Mouse (Mus musculus) liver, embryonic 11.5 days (tissue): ENCODE results near the gene Mamdc4. TPM values are rescaled to one million over a fixed set of nuclear protein-coding genes. Genes with fewer than 3 reads are reported as not detected.

ENCODE experiments used
- ATAC-seq: fragments of 200-750 bp; cut with Nextera tagmentation; replicated peaks from 2 replicates; pipeline ENCODE4 v1.8.0; 2017; ENCODE audit warnings: moderate number of reproducible peaks, mild to moderate bottlenecking, moderate TSS enrichment, moderate library complexity; ENCODE audit not compliant: low FRiP score
- DNase-seq: peaks from one replicate; pipeline ENCODE4 v3.0.0-alpha.2; 2017; ENCODE audit warnings: low spot score
- H3K27ac ChIP-seq: fragments of 300-500 bp; sonication (generic); 2 replicates; pipeline ENCODE4 v1.5.1; 2014; ENCODE audit warnings: mild to moderate bottlenecking, low read depth, low read length, control low read depth
- H3K27me3 ChIP-seq: fragments of 300-500 bp; sonication (generic); replicated peaks from 2 replicates; pipeline ENCODE4 v1.6.1; 2014; ENCODE audit warnings: low read length, mixed read lengths; ENCODE audit not compliant: control insufficient read depth, insufficient read depth
- H3K36me3 ChIP-seq: fragments of 300-500 bp; sonication (generic); 2 replicates; pipeline ENCODE4 v1.6.1; 2014; ENCODE audit warnings: mild to moderate bottlenecking, low read length, moderate library complexity, mixed read lengths; ENCODE audit not compliant: control insufficient read depth, insufficient read depth
- H3K4me1 ChIP-seq: fragments of 300-500 bp; sonication (generic); replicated peaks from 2 replicates; pipeline ENCODE4 v1.6.1; 2014; ENCODE audit warnings: low read length, mixed read lengths; ENCODE audit not compliant: control insufficient read depth, insufficient read depth
- H3K4me2 ChIP-seq: fragments of 300-500 bp; sonication (generic); 2 replicates; pipeline ENCODE4 v1.6.1; 2014; ENCODE audit warnings: mild to moderate bottlenecking, control low read depth, moderate library complexity
- H3K4me3 ChIP-seq: fragments of 300-500 bp; sonication (generic); 2 replicates; pipeline ENCODE4 v1.5.1; 2014; ENCODE audit warnings: low read depth, low read length, control low read depth
- H3K9ac ChIP-seq: fragments of 300-500 bp; sonication (generic); 2 replicates; pipeline ENCODE4 v1.6.1; 2014; ENCODE audit warnings: low read depth, low read length, control low read depth
- H3K9me3 ChIP-seq: fragments of 300-500 bp; sonication (generic); 2 replicates; pipeline ENCODE4 v1.6.1; 2016; ENCODE audit warnings: low read length, inconsistent platforms, mixed read lengths; ENCODE audit not compliant: control insufficient read depth
- WGBS: fragments of 180-500 bp; shearing (Covaris S2); extraction: QIAGEN DNeasy Blood & Tissue Kit; methylation state at CpG from one replicate; pipeline ENCODE4 v1.1.7; 2014; 5-methylcytosine and 5-hydroxymethylcytosine counted together
- polyA plus RNA-seq: library from polyadenylated mRNA; unstranded; fragments of >200 nt; fragmentation: Nextera tagmentation; extraction: Ambion mirVana; gene quantifications from 2 replicates; pipeline ENCODE4 v1.2.1, GENCODE M21; 2014

Gene Mamdc4
- polyA plus RNA-seq, 1 experiment from 2014 or later = 1.3 TPM

GRCm38 (mm10) chr2:25580621-25581101 is 6.0 kb upstream of the Mamdc4 start:
- Histone ChIP-seq H3K9me3 (no peaks in the 10 kb centered on the region), H3K4me1 (peaks cover 41% of the 10 kb centered on the region), H3K4me2 (peak overlapping the region; percentile 66), H3K9ac (no peak overlapping the region), H3K27ac (no peak overlapping the region), H3K36me3 (peaks cover 9% of the 10 kb centered on the region), H3K4me3 (peak overlapping the region; percentile 15; the same call in 1 of the 2 replicates), H3K27me3 (peaks cover 56% of the 10 kb centered on the region)
- 33% methylated on average over 6 of the region's 6 CpGs for WGBS
- no peak for DNase-seq
- ATAC-seq = no peak

DNA sequence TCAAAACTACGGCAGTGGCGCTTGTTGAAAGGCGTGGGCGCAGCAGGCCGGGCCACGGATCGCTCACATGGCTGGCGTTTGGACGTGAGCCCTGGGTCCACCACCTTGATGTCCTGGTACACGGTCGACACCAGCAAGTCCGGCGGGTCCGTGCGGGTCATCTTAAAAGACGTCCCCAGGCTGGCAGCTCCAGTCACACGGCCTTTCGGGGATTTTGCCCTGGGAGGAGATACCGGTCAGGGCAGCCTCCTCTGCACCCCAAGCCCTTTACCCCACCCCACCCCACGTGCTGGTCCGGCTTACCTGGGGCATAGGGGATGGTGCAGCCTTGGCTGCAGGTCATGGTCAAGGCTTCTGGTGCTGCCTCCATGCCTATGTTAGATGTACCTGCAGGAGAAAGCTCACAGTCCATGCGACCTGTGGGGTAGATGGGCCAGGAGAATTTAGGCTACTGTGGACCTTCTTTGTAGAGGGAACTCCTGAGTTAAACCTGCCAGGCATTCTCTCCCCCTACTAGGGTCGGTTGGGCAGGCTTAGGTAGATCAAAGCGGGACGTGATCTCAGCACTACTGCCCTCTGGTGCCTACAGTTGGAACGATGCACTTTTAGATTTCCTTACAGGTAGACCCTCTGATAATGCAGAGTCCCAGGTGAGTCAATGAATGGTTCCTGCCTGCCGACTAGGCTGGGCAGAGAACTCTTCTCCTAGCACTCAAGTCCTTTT is 5.3 kb upstream of the Mamdc4 start:
- ATAC-seq = no peak
- WGBS = 6% methylated on average over 27 of the region's 27 CpGs
- H3K27ac ChIP-seq = no peak overlapping the region
- H3K4me3 ChIP-seq = peak overlapping the region; percentile 30
- H3K36me3 ChIP-seq = peaks cover 9% of the 10 kb centered on the region
- peaks cover 57% of the 10 kb centered on the region for H3K27me3 ChIP-seq
- DNase-seq = no peak
- peak overlapping the region; percentile 42 for H3K4me2 ChIP-seq
- peaks cover 45% of the 10 kb centered on the region for H3K4me1 ChIP-seq
- H3K9ac ChIP-seq = no peak overlapping the region
- H3K9me3 ChIP-seq = no peaks in the 10 kb centered on the region

- Histone ChIP-seq H3K9ac (no peak overlapping the region), H3K4me1 (peaks cover 45% of the 10 kb centered on the region), H3K4me3 (peak overlapping the region; percentile 30), H3K36me3 (peaks cover 3% of the 10 kb centered on the region; the same call in 1 of the 2 replicates), H3K27ac (no peak overlapping the region), H3K4me2 (peak overlapping the region; percentile 42), H3K9me3 (no peaks in the 10 kb centered on the region), H3K27me3 (peaks cover 57% of the 10 kb centered on the region)
- 6% methylated on average over 77 of the region's 77 CpGs for WGBS
- DNase-seq = no peak
- no peak for ATAC-seq
These were observed 4.4 kb upstream of the Mamdc4 start for GRCm38 (mm10) chr2:25578796-25579736.

- H3K27me3 ChIP-seq = peaks cover 57% of the 10 kb centered on the region
- H3K4me2 ChIP-seq = peak overlapping the region; percentile 58
- ATAC-seq (no peak), DNase-seq (peak; percentile 59)
- no peaks in the 10 kb centered on the region for H3K9me3 ChIP-seq
- H3K27ac ChIP-seq = no peak overlapping the region
- peak overlapping the region; percentile 37 for H3K4me3 ChIP-seq
- no peak overlapping the region for H3K9ac ChIP-seq
- no peaks in the 10 kb centered on the region; the same call in 1 of the 2 replicates for H3K36me3 ChIP-seq
- WGBS = 5% methylated on average over 75 of the region's 75 CpGs
- H3K4me1 ChIP-seq = peaks cover 54% of the 10 kb centered on the region
These were observed 3.5 kb upstream of the Mamdc4 start for GRCm38 (mm10) chr2:25577951-25578795.

- Histone ChIP-seq H3K4me1 (peaks cover 50% of the 10 kb centered on the region), H3K9ac (peak overlapping the region; percentile 20; the same call in 1 of the 2 replicates)
- no peak for DNase-seq
These were observed 2.6 kb upstream of the Mamdc4 start for GRCm38 (mm10) chr2:25576965-25577891.

GRCm38 (mm10) chr2:25576028-25576850 is 1.6 kb upstream of the Mamdc4 start:
- WGBS = 78% methylated on average over 16 of the region's 16 CpGs
- peaks cover 57% of the 10 kb centered on the region for H3K27me3 ChIP-seq
- H3K27ac ChIP-seq = no peak overlapping the region
- peaks cover 46% of the 10 kb centered on the region for H3K4me1 ChIP-seq
- H3K9ac ChIP-seq = no peak overlapping the region
- no peaks in the 10 kb centered on the region for H3K9me3 ChIP-seq
- peak overlapping the region; percentile 91 for H3K4me2 ChIP-seq
- H3K4me3 ChIP-seq = no peak overlapping the region; the same call in 1 of the 2 replicates
- DNase-seq (no peak), ATAC-seq (no peak)
- no peaks in the 10 kb centered on the region; the same call in 1 of the 2 replicates for H3K36me3 ChIP-seq

More at GRCm38 (mm10) chr2:25576965-25577891, 2.6 kb upstream of the Mamdc4 start:
- Histone ChIP-seq H3K36me3 (no peaks in the 10 kb centered on the region), H3K27ac (no peak overlapping the region), H3K27me3 (peaks cover 57% of the 10 kb centered on the region), H3K4me2 (peak overlapping the region; percentile 58), H3K4me3 (peak overlapping the region; percentile 37), H3K9me3 (no peaks in the 10 kb centered on the region)
- no peak for ATAC-seq
- WGBS = 17% methylated on average over 92 of the region's 92 CpGs
